Mouse (Mus musculus) monocyte, adult 5-6 weeks (primary cell): ENCODE measurements around the gene Grrp1. TPM values are rescaled to one million over a fixed set of nuclear protein-coding genes. Genes with fewer than 3 reads are reported as not detected.

Source experiments
- ATAC-seq: fragments of 153-309, 156-312 bp; replicated peaks from 2 replicates; pipeline ENCODE4 v1.8.0; 2017; ENCODE audit warnings: mild to moderate bottlenecking; ENCODE audit not compliant: low TSS enrichment, insufficient number of reproducible peaks, severe bottlenecking, poor library complexity, low FRiP score
- total RNA-seq: library from RNA; stranded (forward); fragments of 200-1000, 200-491, 200-594 nt; gene quantifications from 3 replicates; pipeline ENCODE4 v1.2.3, GENCODE M21; 2017

The Grrp1 gene
- total RNA-seq, 1 experiment from 2014 or later = not detected

- no peak for ATAC-seq
Observed at GRCm38 (mm10) chr4:134250116-134250929, 3.6 kb downstream of the Grrp1 start.

GRCm38 (mm10) chr4:134249651-134250050 lies 4.3 kb downstream of the Grrp1 start:
- ATAC-seq = peak; percentile 38; the same call in 1 of the 2 replicates

- no peak for ATAC-seq
Observed at GRCm38 (mm10) chr4:134246719-134247258, 7.1 kb downstream of the Grrp1 start, which contains the start of gene Gm30191. Gm30191 (plus strand) TSS chr4:134246935.

GRCm38 (mm10) chr4:134246256-134246655 lies 7.7 kb downstream of the Grrp1 start:
- ATAC-seq = no peak

GRCm38 (mm10) chr4:134245148-134245843 lies 8.6 kb downstream of the Grrp1 start, which contains the start of gene Zfp593:
Zfp593 (minus strand) TSS chr4:134245592.
- ATAC-seq = peak; percentile 87

- no peak for ATAC-seq
Observed at GRCm38 (mm10) chr4:134243516-134244250, 10.2 kb downstream of the Grrp1 start, which contains the start of gene E130218I03Rik. E130218I03Rik (plus strand) TSS chr4:134243662.

GRCm38 (mm10) chr4:134238686-134239085 lies 15.2 kb downstream of the Grrp1 start:
- no peak for ATAC-seq

- no peak for ATAC-seq
Observed at GRCm38 (mm10) chr4:134238279-134238651, 15.6 kb downstream of the Grrp1 start, which contains the start of gene Cnksr1. Cnksr1 (minus strand) TSS chr4:134238399.

GRCm38 (mm10) chr4:134237582-134238278 lies 16.2 kb downstream of the Grrp1 start:
- no peak for ATAC-seq

GRCm38 (mm10) chr4:134234876-134235275 lies 19.0 kb downstream of the Grrp1 start:
- ATAC-seq = no peak

- no peak for ATAC-seq
Observed at GRCm38 (mm10) chr4:134230431-134230830, 23.5 kb downstream of the Grrp1 start.

GRCm38 (mm10) chr4:134227194-134227593 lies 26.7 kb downstream of the Grrp1 start, which contains the start of gene Catsper4:
Catsper4 (minus strand) TSS chr4:134227383.
- ATAC-seq = no peak

GRCm38 (mm10) chr4:134222793-134223600 lies 30.9 kb downstream of the Grrp1 start:
- no peak for ATAC-seq

GRCm38 (mm10) chr4:134206488-134207053 lies 47.3 kb downstream of the Grrp1 start:
- ATAC-seq = no peak

GRCm38 (mm10) chr4:134203340-134203896 lies 50.5 kb downstream of the Grrp1 start:
- no peak; the same call in 1 of the 2 replicates for ATAC-seq

- ATAC-seq = no peak
Observed at GRCm38 (mm10) chr4:134202904-134203303, 51.0 kb downstream of the Grrp1 start, which contains the start of gene Gm7534. Gm7534 (minus strand) TSS chr4:134203004.
